Mouse (Mus musculus) pancreas, adult 10 weeks (tissue): Measurements from ENCODE around the gene Gm49318. TPM values are rescaled to one million over a fixed set of nuclear protein-coding genes. Genes with fewer than 3 reads are reported as not detected.

Source experiments
- polyA plus RNA-seq: library from polyadenylated mRNA; stranded (reverse); fragments of 350-450 nt; fragmentation: Illumina TruSeq; extraction: RNeasy Lipid Tissue Mini Kit (QIAGEN cat#74804); gene quantifications from one replicate; pipeline ENCODE4 v1.2.3, GENCODE M21; 2015; ENCODE audit warnings: low read depth, low replicate concordance; ENCODE audit not compliant: insufficient read depth

The Gm49318 gene
- 1.6 TPM for polyA plus RNA-seq

GRCm38 (mm10) chr9:22070791-22071573 is at the start of gene Gm49318, which contains the start of gene Zfp653:
Gm49318 (minus strand) TSS chr9:22071259.
Zfp653 (minus strand) TSS chr9:22071376.

GRCm38 (mm10) chr9:22116740-22117426 is 45.8 kb upstream of the Gm49318 start, which contains the start of gene Elof1:
Elof1 (minus strand) TSS chr9:22117172.

GRCm38 (mm10) chr9:22098993-22099696 is 28.1 kb upstream of the Gm49318 start, which contains the start of gene Cnn1:
Cnn1 (plus strand) TSS chr9:22099216.

GRCm38 (mm10) chr9:22085022-22085834 is 14.2 kb upstream of the Gm49318 start, which contains the start of gene Ecsit:
Ecsit (minus strand) TSS chr9:22085438.

GRCm38 (mm10) chr9:22051958-22052254 is 19.2 kb downstream of the Gm49318 start, which contains the start of gene Elavl3:
Elavl3 (minus strand) TSS chr9:22052023.

GRCm38 (mm10) chr9:22002194-22003162 is 68.6 kb downstream of the Gm49318 start, which contains the start of the genes Ccdc151 and Prkcsh:
Ccdc151 (minus strand) TSS chr9:22002634.
Prkcsh (plus strand) TSS chr9:22002806.

GRCm38 (mm10) chr9:21989230-21990110 is 81.6 kb downstream of the Gm49318 start, which contains the start of gene Rgl3:
Rgl3 (minus strand) TSS chr9:21989446.

Other genes starting within 250 kb of the Gm49318 start
- 10.6 TPM for gene Angptl8, start 235.7 kb downstream of the Gm49318 start, polyA plus RNA-seq
- gene Dock6, start 218.6 kb downstream of the Gm49318 start, polyA plus RNA-seq = 15.0 TPM
- 25.1 TPM for gene Rab3d, start 153.1 kb downstream of the Gm49318 start, polyA plus RNA-seq
- 3.1 TPM for gene Ccdc159, start 143.8 kb downstream of the Gm49318 start, polyA plus RNA-seq
- 27.1 TPM for gene Tmem205, start 143.7 kb downstream of the Gm49318 start, polyA plus RNA-seq
- 4.7 TPM for gene Plppr2, start 134.2 kb downstream of the Gm49318 start, polyA plus RNA-seq
- 3.1 TPM for gene Swsap1, start 115.5 kb downstream of the Gm49318 start, polyA plus RNA-seq
- not detected for gene Epor, start 107.8 kb downstream of the Gm49318 start, polyA plus RNA-seq
- gene Rgl3, start 81.8 kb downstream of the Gm49318 start, polyA plus RNA-seq = 8.2 TPM
- not detected for gene Ccdc151, start 68.6 kb downstream of the Gm49318 start, polyA plus RNA-seq
- gene Prkcsh, start 68.5 kb downstream of the Gm49318 start, polyA plus RNA-seq = 16.0 TPM
- 0.20 TPM for gene Elavl3, start 19.2 kb downstream of the Gm49318 start, polyA plus RNA-seq
- 3.8 TPM for gene Zfp653, start 117 bp upstream of the Gm49318 start, polyA plus RNA-seq
- 7.1 TPM for gene Ecsit, start 14.2 kb upstream of the Gm49318 start, polyA plus RNA-seq
- gene Cnn1, start 28.0 kb upstream of the Gm49318 start, polyA plus RNA-seq = 3.7 TPM
- gene Elof1, start 45.9 kb upstream of the Gm49318 start, polyA plus RNA-seq = 31.4 TPM
- gene Acp5, start 64.5 kb upstream of the Gm49318 start, polyA plus RNA-seq = 7.5 TPM
- 9.3 TPM for gene Pigyl, start 85.6 kb upstream of the Gm49318 start, polyA plus RNA-seq
- gene Zfp872, start 116.8 kb upstream of the Gm49318 start, polyA plus RNA-seq = 0.63 TPM
- gene Zfp809, start 154.5 kb upstream of the Gm49318 start, polyA plus RNA-seq = 11.5 TPM
- gene Zfp599, start 188.6 kb upstream of the Gm49318 start, polyA plus RNA-seq = not detected
- 8.2 TPM for gene Zfp810, start 236.4 kb upstream of the Gm49318 start, polyA plus RNA-seq